Mouse (Mus musculus): ENCODE measurements at regions not wholly inside any gene's neighbourhood (a gene's known extent, or its start where the extent isn't known, plus 50 kb on each side); places are given as distances from the start of the nearest gene placed in this dataset.
A peak's percentile ranks its signal among the peaks of the same experiment; 100 is the strongest.

GRCm38 (mm10) chr3:40091773-40092343 lies 439.2 kb upstream of the Intu start:
- no peak for DNase-seq

DNA sequence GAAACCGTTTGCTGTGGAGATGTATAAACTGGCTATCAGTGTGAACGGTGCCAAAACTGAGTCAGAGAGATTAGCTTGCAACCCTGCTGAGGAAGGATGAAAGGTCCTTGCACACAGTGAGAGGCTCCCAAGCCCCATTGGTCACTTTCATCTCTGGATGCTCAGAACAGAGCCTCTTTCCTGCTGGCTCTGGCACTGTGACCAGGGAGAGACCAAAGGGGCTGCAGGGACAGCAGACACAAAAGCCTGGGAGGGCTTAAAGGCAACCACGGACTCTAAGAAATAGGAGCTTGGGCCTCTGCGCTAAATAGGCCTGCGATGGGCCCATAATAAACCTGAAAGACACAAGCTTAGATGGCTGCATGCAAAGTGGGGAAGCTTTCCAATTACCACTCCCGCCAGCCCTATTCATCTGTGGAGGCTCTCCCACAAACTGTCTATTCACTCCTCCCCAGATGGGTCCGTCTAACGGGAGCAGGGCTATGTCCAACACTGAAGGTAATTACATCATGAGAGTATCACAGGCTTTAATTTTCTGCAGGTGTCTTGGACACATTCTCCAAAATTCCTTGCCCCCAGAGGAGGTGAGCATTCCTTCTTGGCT lies 438.2 kb upstream of the Intu start:
- DNase-seq, result no peak

- no peak for DNase-seq
Observed at GRCm38 (mm10) chr3:40094040-40094439, 437.0 kb upstream of the Intu start.

DNA sequence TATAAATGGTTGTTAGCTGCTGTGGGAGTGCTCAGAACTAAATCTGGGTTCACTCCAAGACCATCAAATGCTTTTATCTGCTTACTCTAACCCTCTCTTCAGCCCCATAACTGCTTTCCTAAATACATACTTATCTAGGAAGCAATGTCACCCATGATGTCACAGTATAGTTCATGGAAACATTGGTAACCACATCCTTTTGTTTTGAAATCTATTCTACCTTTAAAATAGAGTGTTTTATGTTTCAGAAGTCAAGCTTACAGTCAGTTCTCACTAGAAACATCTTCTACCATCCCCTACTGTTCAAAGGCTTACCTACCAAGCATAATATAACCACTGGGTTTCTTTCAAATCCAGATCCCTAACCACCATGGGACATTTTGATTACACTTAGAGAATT lies 436.4 kb upstream of the Intu start:
- no peak for DNase-seq

GRCm38 (mm10) chr3:40102698-40103097 lies 428.4 kb upstream of the Intu start:
- DNase-seq, result no peak

DNA sequence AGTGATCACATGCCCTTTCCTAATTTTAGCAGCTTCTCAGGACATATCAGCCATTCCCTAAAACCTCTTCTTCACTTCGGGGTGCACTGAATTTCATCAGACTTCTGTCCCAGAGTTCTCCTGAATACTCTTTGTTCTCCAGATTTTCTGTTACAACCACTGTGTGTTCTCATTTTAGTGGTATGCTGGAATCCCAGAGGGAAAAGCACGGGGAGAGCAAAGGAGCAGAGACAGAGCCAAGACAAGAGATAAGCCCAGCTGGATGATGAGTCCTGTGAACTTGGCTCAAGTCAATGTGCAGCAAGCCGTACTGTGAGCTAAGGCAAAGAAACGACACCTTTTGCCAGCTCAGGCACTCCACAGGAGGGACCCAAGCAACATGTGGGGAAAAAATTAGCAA lies 416.3 kb upstream of the Intu start:
- DNase-seq, result no peak

DNA sequence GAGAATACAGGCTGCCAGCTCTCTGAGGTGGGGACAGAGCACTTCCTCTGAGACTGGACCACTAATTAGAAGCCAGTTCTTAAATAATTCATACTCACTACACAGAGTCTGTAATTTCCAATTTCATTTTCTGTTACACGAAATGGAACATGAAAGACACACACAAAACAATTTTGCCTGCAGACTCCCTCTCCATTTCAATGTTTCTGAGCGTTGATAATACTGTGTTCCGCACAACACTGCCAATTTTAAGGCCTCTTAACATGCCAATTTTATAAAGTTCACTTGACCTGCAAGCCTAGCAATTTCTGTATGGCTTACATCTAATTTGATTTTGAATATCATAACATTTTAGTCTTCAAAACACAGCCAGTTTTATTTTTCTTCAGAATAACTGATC lies 412.5 kb upstream of the Intu start:
- no peak for DNase-seq

- no peak for DNase-seq
Observed at GRCm38 (mm10) chr3:40119462-40119861, 411.6 kb upstream of the Intu start.

- DNase-seq, result peak; percentile 12
Observed at GRCm38 (mm10) chr3:40120298-40120875, 410.7 kb upstream of the Intu start.

DNA sequence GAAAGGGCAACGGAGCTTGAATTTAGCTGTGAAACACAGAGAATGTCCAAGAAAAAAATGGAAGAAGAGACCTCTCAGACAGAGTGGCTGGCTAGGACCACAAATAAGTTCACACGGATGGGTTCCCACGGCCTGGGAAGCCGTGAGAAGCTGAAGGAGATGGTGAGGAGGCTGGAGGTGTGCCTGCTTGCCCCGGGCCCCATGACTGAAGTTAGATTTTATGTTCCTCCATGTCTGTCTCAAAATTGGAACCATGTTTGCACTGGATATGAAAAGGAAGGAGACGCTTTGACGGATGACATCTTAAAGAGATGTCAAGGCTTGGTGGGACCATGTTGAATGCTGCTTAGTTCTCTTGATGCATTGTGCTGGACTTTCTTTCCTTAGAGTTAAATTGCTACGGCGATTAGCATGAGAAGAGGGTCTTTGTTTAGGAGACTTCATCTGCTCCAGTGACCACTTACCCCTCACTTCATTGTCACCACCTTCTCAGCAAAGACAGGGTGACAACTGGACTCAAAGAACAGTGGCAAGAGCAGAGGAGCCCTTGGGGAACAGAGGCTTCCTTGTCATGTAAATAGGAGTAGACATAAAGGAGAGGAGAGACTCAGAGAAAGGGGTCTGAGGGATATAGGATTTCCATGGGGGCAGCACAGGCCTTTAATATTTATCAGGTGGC lies 407.4 kb upstream of the Intu start:
- DNase-seq, result no peak

DNA sequence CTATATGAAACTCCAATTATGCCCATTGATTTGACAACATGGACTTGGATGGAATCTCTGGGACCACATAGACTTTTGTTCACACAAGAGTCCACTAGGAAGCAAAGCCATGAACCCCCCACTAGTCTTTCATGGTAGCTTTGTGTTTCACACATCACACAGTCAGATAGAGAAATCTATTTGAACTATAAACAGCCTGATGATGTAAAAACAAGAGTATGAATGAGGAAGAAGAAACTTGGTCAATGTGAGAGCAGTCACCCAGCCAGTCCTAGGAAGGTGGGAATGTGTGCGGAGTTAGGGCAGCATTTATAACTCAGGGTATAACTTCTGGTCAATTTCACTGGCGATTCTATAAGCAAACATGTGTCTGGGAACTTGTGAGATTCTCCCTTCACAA lies 404.2 kb upstream of the Intu start:
- DNase-seq, result no peak

- DNase-seq, result no peak
Observed at GRCm38 (mm10) chr3:40130858-40131584, 400.1 kb upstream of the Intu start.

DNA sequence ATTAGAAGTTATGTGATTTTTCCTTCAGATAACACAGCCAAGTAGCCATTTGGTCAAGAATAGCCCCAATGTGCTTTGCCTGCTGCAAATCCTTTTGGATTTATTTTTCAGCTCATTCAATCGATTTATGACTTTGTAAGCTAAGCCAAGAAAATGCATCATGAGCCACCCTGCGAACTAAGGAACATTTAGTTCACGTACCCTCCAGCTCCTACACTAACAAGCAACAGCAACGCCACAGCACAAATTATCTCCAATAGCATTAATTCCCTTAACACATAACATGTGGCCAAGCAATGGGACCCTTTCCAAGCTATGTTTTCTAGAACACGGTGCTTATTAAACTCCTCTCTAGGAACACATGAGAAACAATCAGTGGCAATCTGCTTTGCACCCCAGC lies 392.4 kb upstream of the Intu start:
- DNase-seq, result no peak

DNA sequence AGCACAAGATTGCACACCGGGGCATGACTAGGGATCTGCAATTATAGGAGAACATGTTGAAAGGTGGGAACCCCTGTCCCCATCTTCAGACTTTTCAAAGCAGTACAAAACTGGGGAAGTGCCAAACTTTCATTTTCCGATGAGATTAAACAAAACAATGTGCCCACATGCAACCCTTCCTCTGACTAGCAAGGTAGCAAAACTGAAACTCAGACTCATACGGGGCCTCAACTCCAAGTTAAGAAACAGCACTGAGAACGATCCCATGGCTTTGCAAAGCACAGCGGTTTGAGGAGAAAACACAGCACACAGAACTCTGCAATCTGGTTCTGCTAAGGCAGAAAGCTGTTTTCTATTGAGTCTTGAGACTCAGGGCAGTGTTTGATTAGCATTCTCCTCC lies 388.9 kb upstream of the Intu start:
- no peak for DNase-seq

DNA sequence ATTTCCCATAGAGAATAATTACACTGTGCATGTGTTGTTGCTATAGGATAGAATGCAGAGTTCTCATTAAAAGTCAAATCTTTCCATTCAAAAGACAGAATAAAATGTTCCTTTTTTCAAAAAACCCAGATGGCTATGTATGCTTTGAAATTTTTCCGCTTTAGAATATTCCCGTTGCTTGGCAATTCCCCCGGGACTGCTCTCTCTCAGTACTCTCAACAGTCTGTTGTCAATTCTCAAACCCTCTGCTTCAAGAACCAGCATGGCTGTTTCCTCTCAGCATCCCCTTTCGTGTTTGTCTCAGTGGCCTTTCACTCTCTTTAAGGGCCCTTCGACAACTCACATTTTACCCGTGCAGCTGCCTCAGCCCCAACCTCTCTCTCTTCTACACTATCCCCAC lies 372.5 kb upstream of the Intu start:
- no peak for DNase-seq

- DNase-seq, result no peak
Observed at GRCm38 (mm10) chr3:40159591-40160145, 371.4 kb upstream of the Intu start.

DNA sequence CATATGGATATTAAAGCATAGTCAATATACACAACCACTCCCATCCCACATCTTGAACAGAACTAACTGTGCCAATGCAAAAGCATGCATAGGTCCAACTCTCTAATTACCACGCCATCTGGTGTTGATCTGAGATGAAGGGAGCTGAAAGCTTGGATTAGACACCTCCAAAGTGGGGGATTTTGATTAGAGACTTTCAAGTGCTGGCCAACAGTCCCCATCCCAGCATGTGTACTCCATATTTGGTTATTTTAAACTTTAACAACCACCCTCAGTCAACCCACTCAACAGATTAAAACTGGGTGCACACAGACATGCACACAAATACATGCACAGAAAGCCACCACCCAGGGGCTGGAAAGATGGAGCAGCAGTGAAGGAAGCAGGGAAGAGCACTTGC lies 366.9 kb upstream of the Intu start:
- DNase-seq, result no peak

DNA sequence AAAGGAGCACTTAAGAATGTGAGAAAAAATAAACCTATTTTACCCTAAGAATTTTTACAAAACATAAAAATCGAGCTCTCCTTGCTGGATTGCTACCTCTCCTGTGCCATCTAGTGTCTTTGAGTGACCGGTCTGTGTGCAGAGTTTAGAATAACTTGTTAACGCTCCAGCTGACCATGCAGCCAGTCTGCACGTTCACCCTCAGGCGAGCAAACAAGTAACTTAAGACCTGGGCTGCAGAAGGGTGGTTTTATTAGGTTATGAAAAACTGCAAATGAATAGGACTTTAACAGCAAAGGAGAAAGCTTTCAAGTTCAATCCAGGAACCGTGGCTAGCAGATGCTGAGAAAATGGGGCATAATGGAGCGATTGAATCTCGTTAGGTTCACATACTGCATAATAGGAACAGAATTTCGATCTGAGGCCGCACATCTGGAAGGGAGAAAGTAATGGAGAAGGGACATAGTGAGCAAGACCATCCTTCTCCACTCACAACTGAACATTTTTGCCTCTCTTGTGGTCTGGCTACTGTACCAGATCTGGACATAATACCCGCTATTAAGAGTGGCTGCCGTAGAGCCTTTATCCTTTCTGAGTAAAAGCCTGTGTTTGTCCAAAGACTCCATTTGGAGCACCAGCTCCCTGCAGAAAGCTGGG lies 363.0 kb upstream of the Intu start:
- no peak for DNase-seq

DNA sequence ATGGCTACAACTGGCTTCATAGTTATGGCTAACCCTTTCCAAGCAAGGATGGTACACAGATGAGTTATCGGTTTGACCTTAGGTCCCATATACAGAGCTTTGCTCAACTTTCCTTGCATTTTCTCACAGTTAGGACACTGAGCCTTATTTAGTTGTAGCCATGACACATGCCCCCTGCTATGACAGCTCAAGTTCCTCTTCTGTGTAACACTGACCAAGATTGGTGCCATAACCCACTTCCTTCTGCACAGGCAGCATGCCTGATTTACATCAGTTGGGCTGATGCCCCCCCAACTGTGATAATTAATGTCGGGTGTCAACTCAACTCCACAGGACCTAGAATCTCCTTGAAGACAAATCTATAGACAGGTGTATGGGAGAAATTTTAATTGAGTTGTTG lies 361.5 kb upstream of the Intu start:
- no peak for DNase-seq

DNA sequence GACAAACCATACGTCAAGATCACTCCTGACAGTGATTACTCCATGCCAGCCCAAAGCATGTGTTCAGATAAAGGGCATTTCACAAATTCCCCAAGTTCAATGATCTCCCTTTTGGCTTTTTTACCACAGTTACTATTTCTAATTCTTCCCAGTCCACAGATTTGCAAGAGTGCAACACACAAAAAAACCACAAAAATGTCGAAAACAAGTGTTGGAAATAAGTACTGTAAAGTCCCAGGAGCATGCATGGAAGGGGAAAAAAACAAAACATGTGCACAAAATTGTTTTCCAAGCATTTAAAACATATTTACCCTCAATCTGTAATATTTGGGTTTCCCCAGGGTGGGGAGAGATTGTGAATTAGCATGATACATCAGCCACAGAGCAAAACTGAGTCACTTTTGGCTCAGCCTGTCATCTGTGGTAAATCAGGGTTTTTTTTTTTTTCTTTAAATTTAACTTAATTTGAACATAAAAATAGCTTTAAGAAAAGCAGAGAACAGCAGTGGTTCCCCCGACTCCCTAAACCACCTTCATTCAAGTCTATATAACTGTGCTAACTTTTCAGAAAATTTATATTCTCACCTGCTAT lies 351.3 kb upstream of the Intu start:
- DNase-seq, result no peak

DNA sequence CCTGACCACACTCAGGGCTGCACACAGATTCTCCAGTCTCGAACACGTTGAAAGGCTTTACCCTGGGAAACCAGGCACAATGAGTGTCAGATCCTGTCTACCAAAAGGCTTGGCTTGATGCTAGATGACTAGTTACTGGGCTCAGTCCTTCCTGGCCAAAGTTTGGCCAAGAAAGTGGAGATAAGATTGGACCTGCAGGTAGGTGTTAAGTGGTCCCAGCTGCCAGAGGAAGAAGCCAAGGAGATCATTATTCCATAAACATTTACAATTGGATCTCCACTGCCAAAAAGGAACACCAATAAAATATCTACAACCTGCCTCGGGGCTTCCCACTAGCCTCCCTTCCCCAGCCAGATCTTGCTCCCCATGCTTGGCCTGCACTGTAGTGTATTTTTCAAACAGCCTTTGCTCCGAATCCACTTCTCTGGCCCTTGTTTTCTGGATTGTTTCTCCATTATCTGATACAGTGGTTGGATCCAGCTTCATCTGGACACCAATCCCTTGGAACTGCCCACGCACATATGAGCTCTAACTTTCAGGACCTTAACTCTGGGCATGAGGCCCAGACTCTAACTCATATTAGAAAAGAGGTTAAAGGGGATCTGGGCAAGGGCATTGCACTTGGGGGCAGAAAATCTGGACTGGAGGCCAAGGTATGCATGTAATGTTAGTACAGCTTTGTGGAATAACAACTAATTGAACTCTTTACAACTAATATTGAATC lies 345.3 kb upstream of the Intu start:
- no peak for DNase-seq
